Mouse (Mus musculus): ENCODE measurements at regions not wholly inside any gene's neighbourhood (a gene's known extent, or its start where the extent isn't known, plus 50 kb on each side); places are given as distances from the start of the nearest gene placed in this dataset.

- no peaks in the 10 kb centered on the region for H3K36me3 ChIP-seq (ENCODE audit: control insufficient read depth, insufficient read depth, low read length)
- no peaks in the 10 kb centered on the region for H3K9me3 ChIP-seq (ENCODE audit: control insufficient read depth, low read depth, low read length)
- H3K27me3 ChIP-seq (ENCODE audit: control insufficient read depth, insufficient read depth, low read length): no peaks in the 10 kb centered on the region
- no peak overlapping the region for H3K9ac ChIP-seq (replicated peaks; ENCODE audit: low read depth, low read length)
- ATAC-seq (ENCODE audit: insufficient number of reproducible peaks, insufficient read depth, low FRiP score, low read depth): no peak
- H3K27ac ChIP-seq (ENCODE audit: low read length): no peak overlapping the region
- 77% methylated on average over 6 of the region's 6 CpGs for WGBS
- H3K4me1 ChIP-seq (ENCODE audit: control insufficient read depth, insufficient read depth, low read length): no peaks in the 10 kb centered on the region
- H3K4me3 ChIP-seq (ENCODE audit: low read depth, low read length): no peak overlapping the region
- no peak overlapping the region for H3K4me2 ChIP-seq (replicated peaks; ENCODE audit: low read depth, low read length)
Measured at GRCm38 (mm10) chr13:25343309-25343708, 73.0 kb upstream of the Nrsn1 start.

GRCm38 (mm10) chr13:25341826-25342225, 71.5 kb upstream of the Nrsn1 start:
- Histone ChIP-seq H3K4me3 (ENCODE audit: low read depth, low read length) (no peak overlapping the region), H3K27ac (ENCODE audit: low read length) (no peak overlapping the region), H3K4me2 (replicated peaks; ENCODE audit: low read depth, low read length) (no peak overlapping the region), H3K9ac (replicated peaks; ENCODE audit: low read depth, low read length) (no peak overlapping the region), H3K4me1 (ENCODE audit: control insufficient read depth, insufficient read depth, low read length) (no peaks in the 10 kb centered on the region), H3K9me3 (ENCODE audit: control insufficient read depth, low read depth, low read length) (no peaks in the 10 kb centered on the region), H3K27me3 (ENCODE audit: control insufficient read depth, insufficient read depth, low read length) (no peaks in the 10 kb centered on the region), H3K36me3 (ENCODE audit: control insufficient read depth, insufficient read depth, low read length) (no peaks in the 10 kb centered on the region)
- 98% methylated on average over 1 of the region's 1 CpGs for whole genome bisulfite sequencing
- ATAC-seq (ENCODE audit: insufficient number of reproducible peaks, insufficient read depth, low FRiP score, low read depth): no peak

DNA sequence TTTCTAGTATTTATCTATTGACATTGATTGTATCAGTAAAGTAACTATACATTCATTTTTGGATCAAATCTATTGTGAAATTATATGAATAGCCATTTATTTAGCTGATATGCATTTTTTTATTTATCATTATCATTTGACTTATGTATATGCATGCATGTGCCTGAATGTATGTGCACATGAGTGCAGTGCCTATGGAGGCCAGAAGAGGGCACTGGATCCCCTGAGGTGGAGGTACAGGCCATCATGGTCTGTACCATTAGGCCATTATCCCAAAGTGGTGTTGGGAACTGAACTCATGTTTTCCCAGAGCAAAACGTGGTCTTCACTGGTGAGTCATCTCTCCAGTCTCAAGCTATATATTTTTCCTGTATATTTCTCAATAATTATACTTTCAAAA, 63.5 kb upstream of the Nrsn1 start:
- Histone ChIP-seq H3K9me3 (ENCODE audit: control insufficient read depth, low read depth, low read length) (no peaks in the 10 kb centered on the region), H3K4me1 (ENCODE audit: control insufficient read depth, insufficient read depth, low read length) (no peaks in the 10 kb centered on the region), H3K9ac (replicated peaks; ENCODE audit: low read depth, low read length) (no peak overlapping the region), H3K27me3 (ENCODE audit: control insufficient read depth, insufficient read depth, low read length) (no peaks in the 10 kb centered on the region), H3K27ac (ENCODE audit: low read length) (no peak overlapping the region), H3K4me2 (replicated peaks; ENCODE audit: low read depth, low read length) (no peak overlapping the region), H3K4me3 (ENCODE audit: low read depth, low read length) (no peak overlapping the region), H3K36me3 (ENCODE audit: control insufficient read depth, insufficient read depth, low read length) (no peaks in the 10 kb centered on the region)
- 84% methylated on average over 1 of the region's 1 CpGs for WGBS
- ATAC-seq (ENCODE audit: insufficient number of reproducible peaks, insufficient read depth, low FRiP score, low read depth): no peak

Measured in stomach, embryonic 14.5 days (tissue).